Mouse (Mus musculus) kidney, postnatal 4 days (tissue): ENCODE measurements around the gene Atg3.
A peak's percentile ranks its signal among the peaks of the same experiment; 100 is the strongest.

Source experiments
- DNase-seq, 2 experiments: peaks; one replicate each; pipeline ENCODE4 v3.0.0; 2021; ENCODE audit warnings: mixed read lengths in 2 of 2

The Atg3 gene

DNA sequence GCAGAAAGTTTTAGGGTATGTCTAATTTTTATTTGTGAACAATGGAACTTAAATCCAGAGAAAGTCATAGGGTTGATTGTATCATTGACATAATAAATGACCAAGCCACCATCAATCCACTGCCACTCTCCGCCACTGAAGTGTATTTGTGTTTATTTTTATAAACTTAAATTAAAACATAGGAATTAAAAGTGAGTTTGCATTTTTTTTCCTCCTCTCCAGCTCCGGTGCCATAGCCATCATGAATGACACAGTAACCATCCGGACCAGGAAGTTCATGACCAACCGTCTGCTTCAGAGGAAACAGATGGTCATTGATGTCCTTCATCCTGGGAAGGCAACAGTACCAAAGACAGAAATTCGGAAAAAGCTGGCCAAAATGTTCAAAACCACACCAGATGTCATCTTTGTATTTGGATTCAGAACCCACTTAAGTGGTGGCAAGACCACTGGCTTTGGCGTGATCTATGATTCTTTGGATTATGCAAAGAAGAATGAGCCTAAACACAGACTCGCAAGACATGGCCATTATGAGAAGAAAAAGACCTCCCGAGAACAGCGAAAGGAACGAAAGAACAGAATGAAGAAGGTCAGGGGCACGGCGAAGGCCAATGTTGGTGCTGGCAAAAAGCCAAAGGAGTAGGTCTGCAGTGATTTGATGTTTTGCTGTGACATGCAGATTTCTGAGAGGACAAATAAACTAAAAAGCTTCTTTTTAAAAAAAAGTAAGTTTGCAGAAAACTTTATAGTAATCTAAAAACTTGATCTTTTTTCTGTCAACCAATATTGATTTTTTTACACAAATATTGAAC is 46.5 kb downstream of the Atg3 start:
- DNase-seq: peak in 1 of 2 experiments; percentile 14

DNA sequence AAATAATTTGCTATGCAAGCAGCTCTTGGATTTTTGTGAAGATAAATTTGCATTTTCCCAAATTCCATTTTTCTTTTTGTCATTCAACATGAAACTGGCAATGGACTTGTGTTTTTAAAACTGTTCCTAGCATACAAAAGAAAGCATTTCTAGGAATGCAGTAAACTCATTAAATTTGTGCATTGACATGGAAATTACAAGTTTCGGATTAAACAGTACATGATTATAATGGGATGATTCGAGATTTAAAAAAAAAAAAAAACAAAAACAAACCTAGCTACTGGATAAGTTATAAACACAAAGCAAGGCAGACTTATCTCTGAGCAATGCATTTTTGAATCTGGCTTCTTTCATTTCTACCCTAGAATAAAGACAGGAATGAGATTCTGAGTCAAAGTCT is 63.4 kb downstream of the Atg3 start:
- DNase-seq: no peak

DNA sequence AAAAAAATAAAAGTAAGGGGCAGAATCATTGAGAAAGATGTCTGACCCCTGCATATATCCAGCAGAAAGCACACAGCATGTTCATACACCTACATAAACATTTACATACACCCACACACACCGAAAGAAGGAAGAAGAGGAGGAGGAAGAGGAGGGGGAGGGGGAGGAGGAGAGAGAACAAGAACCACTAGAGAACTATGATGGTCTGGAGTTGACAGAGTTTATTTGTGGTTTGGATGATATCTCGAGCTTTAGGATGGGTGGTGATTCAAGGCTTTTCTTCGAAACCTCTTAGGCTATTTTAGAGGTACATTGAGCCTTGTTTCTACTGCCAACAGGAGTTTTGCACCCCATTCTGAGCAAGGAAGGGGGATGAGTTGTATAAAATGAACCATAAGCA is 64.2 kb downstream of the Atg3 start:
- DNase-seq: no peak

DNA sequence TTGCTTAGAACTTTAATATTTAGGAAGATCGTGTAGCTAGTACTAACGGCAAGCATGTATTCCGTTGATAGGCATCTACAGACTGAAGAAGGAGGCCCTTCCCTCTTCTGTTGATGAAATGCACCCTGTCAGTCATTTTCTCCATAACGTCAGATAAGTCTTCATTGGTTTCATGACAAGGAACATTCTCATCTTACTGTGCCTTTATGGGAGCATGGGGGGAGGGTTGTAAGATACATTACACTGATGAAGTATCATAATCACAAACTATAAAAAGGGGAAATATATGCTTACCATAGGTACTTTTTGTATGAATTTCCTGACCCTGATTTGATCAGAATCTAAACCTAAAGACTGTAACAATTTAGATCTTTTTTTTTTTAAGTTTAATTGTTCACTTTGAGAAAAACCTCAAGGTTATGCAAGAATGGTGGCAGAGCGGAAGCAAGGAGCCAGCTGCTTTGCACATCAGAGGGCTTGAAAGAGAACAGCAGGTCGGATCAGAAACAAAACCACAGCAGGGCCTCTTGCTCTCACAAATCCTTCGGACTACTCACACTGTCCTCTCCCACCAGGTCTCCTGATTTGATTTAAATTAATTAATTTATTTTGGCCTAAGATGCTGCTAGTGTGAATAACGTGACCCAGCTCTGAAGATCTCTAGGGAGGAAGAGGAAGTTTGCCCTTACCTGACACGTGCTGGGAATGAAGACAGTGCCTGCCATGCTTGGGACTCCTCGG is 65.2 kb downstream of the Atg3 start, which contains the start of gene Btla:
TSS of gene Btla (plus strand) at position 668 of the 741 bp plus-strand sequence.
- DNase-seq: no peak

DNA sequence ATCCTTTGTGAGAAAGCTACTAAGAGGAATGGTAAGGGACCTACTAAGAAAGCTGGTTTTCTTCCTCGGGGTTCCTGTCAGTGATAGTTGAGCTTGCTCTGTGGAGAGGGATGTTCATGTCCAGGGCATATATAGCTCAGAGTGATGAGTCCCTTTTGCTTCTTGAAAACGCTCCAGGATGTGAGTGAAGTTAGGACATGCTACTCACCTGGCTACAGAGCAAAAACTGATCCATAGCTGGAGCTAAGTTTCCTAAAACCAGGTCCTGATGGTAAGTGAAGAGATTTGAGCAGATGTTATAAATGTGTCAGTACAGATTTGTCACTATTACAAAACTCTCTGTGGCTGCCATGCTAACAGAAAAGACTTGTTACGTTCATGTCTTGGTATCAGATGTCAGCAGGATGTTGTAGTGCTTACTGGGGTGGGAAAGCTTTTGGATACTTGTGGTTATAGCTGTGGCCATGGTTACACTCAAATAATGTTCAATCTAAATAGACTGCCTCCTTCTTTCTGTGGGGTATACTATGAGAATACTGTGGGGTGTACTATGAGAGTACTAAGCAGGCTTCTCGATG is 65.9 kb downstream of the Atg3 start:
- DNase-seq: no peak

DNA sequence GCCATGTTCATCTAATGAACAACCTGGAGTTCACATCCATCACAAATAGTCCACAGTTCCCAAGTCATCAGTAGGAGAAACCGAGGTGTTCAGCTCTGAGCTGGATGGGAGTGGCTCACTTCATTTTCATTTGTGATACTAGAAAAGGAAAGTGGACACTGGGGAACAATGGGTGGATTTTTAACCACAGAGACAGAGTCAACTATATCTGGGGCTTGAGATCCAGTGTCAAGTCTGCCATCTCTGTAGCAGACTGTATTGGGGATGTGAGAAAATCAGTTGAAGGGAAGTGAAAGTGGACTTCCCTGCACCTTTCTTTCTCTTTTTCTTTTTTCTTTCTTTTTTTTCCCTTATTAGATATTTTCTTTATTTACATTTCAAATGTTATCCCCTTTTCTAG is 68.4 kb downstream of the Atg3 start:
- DNase-seq: no peak

DNA sequence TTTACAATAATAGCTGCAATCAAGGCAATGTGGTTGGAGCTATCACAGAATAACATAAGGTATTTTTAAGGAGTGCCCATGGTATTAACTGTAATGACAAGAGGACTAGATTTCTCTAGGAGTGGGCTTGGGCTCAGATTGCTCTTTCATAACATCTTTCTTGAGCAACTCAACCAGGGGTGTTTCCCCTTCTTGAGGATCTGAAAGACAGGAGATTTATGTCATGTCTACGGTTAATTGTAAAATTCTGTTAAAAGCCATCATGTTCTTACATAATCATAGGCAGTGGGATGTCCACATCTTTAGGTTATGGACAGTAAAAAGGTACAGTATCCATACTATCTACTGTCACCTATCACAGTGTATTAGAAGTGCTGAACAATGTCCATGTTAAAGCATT is 72.7 kb downstream of the Atg3 start:
- no peak for DNase-seq

DNA sequence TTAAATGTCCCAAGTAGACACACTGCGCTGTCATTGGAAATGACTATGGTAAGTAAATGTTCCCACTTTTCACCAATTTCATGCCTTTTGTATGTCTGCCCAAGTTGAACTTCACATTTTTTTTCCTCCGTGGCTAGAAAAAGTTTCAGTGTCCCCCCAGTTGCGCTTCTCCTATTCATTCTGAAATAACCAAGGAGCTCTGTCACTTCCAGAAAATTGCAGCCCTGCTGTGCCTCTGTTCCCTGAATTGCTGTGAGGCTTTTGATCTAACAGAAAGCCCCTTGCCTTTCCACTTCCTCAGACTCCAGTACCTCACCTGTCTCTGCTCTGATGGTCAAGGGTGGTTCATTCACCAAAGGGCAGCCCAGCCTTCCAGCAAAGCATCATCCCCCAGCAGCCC is 74.4 kb downstream of the Atg3 start:
- no peak for DNase-seq
